Mouse (Mus musculus): Measurements from ENCODE around the gene Cpsf6. TPM values are rescaled to one million over a fixed set of nuclear protein-coding genes. Genes with fewer than 3 reads are reported as not detected.

Cpsf6 gene
- polyA plus RNA-seq, 1 experiment: 64.9 TPM

- H3K4me3 ChIP-seq (replicated peaks; ENCODE audit: control insufficient read depth, low read depth, low read length): peak overlapping the region; percentile 26
- no peak overlapping the region for H3K27ac ChIP-seq (ENCODE audit: control insufficient read depth, insufficient read depth, low read depth, low read length, poor library complexity)
- H3K4me1 ChIP-seq (ENCODE audit: control insufficient read depth, insufficient read depth, low read length): no peaks in the 10 kb centered on the region
- TF ChIP-seq POLR2A (IDR thresholded peaks at IDR 0.05; ENCODE audit: borderline replicate concordance, control insufficient read depth, low read depth, low read length): no peak
- no peak for TF ChIP-seq CTCF (IDR thresholded peaks at IDR 0.05; ENCODE audit: control insufficient read depth, insufficient read depth, low read length)
- 9% methylated on average over 10 of the region's 10 CpGs for WGBS
Measured at GRCm38 (mm10) chr10:117375163-117375562, 4.7 kb downstream of the Cpsf6 start.

- no peak overlapping the region for H3K27ac ChIP-seq (ENCODE audit: control insufficient read depth, insufficient read depth, low read depth, low read length, poor library complexity)
- no peaks in the 10 kb centered on the region for H3K4me1 ChIP-seq (ENCODE audit: control insufficient read depth, insufficient read depth, low read length)
- 5% methylated on average over 3 of the region's 3 CpGs for WGBS
- no peak overlapping the region for H3K4me3 ChIP-seq (replicated peaks; ENCODE audit: control insufficient read depth, low read depth, low read length)
- TF ChIP-seq CTCF (IDR thresholded peaks at IDR 0.05; ENCODE audit: control insufficient read depth, insufficient read depth, low read length) (peak; percentile 90), POLR2A (IDR thresholded peaks at IDR 0.05; ENCODE audit: borderline replicate concordance, control insufficient read depth, low read depth, low read length) (no peak)
Measured at GRCm38 (mm10) chr10:117363106-117363505, 16.7 kb downstream of the Cpsf6 start.

- TF ChIP-seq POLR2A (IDR thresholded peaks at IDR 0.05; ENCODE audit: borderline replicate concordance, control insufficient read depth, low read depth, low read length): no peak
- no peak for TF ChIP-seq CTCF (IDR thresholded peaks at IDR 0.05; ENCODE audit: control insufficient read depth, insufficient read depth, low read length)
- 84% methylated on average over 11 of the region's 11 CpGs for WGBS
- no peaks in the 10 kb centered on the region for H3K4me1 ChIP-seq (ENCODE audit: control insufficient read depth, insufficient read depth, low read length)
- no peak overlapping the region for H3K4me3 ChIP-seq (replicated peaks; ENCODE audit: control insufficient read depth, low read depth, low read length)
- no peak overlapping the region for H3K27ac ChIP-seq (ENCODE audit: control insufficient read depth, insufficient read depth, low read depth, low read length, poor library complexity)
Measured at GRCm38 (mm10) chr10:117358891-117359290, 20.9 kb downstream of the Cpsf6 start.

- no peak overlapping the region for H3K4me3 ChIP-seq (replicated peaks; ENCODE audit: control insufficient read depth, low read depth, low read length)
- no peak for TF ChIP-seq CTCF (IDR thresholded peaks at IDR 0.05; ENCODE audit: control insufficient read depth, insufficient read depth, low read length)
- no peak for TF ChIP-seq POLR2A (IDR thresholded peaks at IDR 0.05; ENCODE audit: borderline replicate concordance, control insufficient read depth, low read depth, low read length)
- WGBS: 64% methylated on average over 4 of the region's 4 CpGs
- no peaks in the 10 kb centered on the region; the same call in 1 of the 2 replicates for H3K4me1 ChIP-seq (ENCODE audit: control insufficient read depth, insufficient read depth, low read length)
- no peak overlapping the region for H3K27ac ChIP-seq (ENCODE audit: control insufficient read depth, insufficient read depth, low read depth, low read length, poor library complexity)
Measured at GRCm38 (mm10) chr10:117343000-117343399, 36.8 kb downstream of the Cpsf6 start.

GRCm38 (mm10) chr10:117342406-117342805 is 37.4 kb downstream of the Cpsf6 start:
- no peak overlapping the region for H3K27ac ChIP-seq (ENCODE audit: control insufficient read depth, insufficient read depth, low read depth, low read length, poor library complexity)

GRCm38 (mm10) chr10:117341029-117341428 is 38.8 kb downstream of the Cpsf6 start:
- no peak for TF ChIP-seq POLR2A (IDR thresholded peaks at IDR 0.05; ENCODE audit: borderline replicate concordance, control insufficient read depth, low read depth, low read length)
- no peak for TF ChIP-seq CTCF (IDR thresholded peaks at IDR 0.05; ENCODE audit: control insufficient read depth, insufficient read depth, low read length)

More at GRCm38 (mm10) chr10:117342406-117342805, 37.4 kb downstream of the Cpsf6 start:
- 90% methylated on average over 2 of the region's 2 CpGs for WGBS
- TF ChIP-seq CTCF (IDR thresholded peaks at IDR 0.05; ENCODE audit: control insufficient read depth, insufficient read depth, low read length) (no peak), POLR2A (IDR thresholded peaks at IDR 0.05; ENCODE audit: borderline replicate concordance, control insufficient read depth, low read depth, low read length) (no peak)
- Histone ChIP-seq H3K4me3 (replicated peaks; ENCODE audit: control insufficient read depth, low read depth, low read length) (no peak overlapping the region), H3K4me1 (ENCODE audit: control insufficient read depth, insufficient read depth, low read length) (no peaks in the 10 kb centered on the region; the same call in 1 of the 2 replicates)

GRCm38 (mm10) chr10:117339241-117339640 is 40.6 kb downstream of the Cpsf6 start:
- TF ChIP-seq POLR2A (IDR thresholded peaks at IDR 0.05; ENCODE audit: borderline replicate concordance, control insufficient read depth, low read depth, low read length) (no peak), CTCF (IDR thresholded peaks at IDR 0.05; ENCODE audit: control insufficient read depth, insufficient read depth, low read length) (no peak)
- Histone ChIP-seq H3K4me3 (replicated peaks; ENCODE audit: control insufficient read depth, low read depth, low read length) (no peak overlapping the region), H3K4me1 (ENCODE audit: control insufficient read depth, insufficient read depth, low read length) (no peaks in the 10 kb centered on the region; the same call in 1 of the 2 replicates), H3K27ac (ENCODE audit: control insufficient read depth, insufficient read depth, low read depth, low read length, poor library complexity) (no peak overlapping the region)
- WGBS: 53% methylated on average over 7 of the region's 7 CpGs

More at GRCm38 (mm10) chr10:117341029-117341428, 38.8 kb downstream of the Cpsf6 start:
- Histone ChIP-seq H3K27ac (ENCODE audit: control insufficient read depth, insufficient read depth, low read depth, low read length, poor library complexity) (no peak overlapping the region), H3K4me3 (replicated peaks; ENCODE audit: control insufficient read depth, low read depth, low read length) (no peak overlapping the region), H3K4me1 (ENCODE audit: control insufficient read depth, insufficient read depth, low read length) (no peaks in the 10 kb centered on the region; the same call in 1 of the 2 replicates)
- WGBS: 80% methylated on average over 4 of the region's 4 CpGs

GRCm38 (mm10) chr10:117337946-117338345 is 41.9 kb downstream of the Cpsf6 start:
- TF ChIP-seq CTCF (IDR thresholded peaks at IDR 0.05; ENCODE audit: control insufficient read depth, insufficient read depth, low read length) (no peak), POLR2A (IDR thresholded peaks at IDR 0.05; ENCODE audit: borderline replicate concordance, control insufficient read depth, low read depth, low read length) (no peak)
- no peaks in the 10 kb centered on the region for H3K4me1 ChIP-seq (ENCODE audit: control insufficient read depth, insufficient read depth, low read length)

GRCm38 (mm10) chr10:117335649-117336048 is 44.2 kb downstream of the Cpsf6 start:
- H3K4me3 ChIP-seq (replicated peaks; ENCODE audit: control insufficient read depth, low read depth, low read length): no peak overlapping the region
- WGBS: 12% methylated on average over 4 of the region's 4 CpGs

More at GRCm38 (mm10) chr10:117337946-117338345, 41.9 kb downstream of the Cpsf6 start:
- no peak overlapping the region for H3K4me3 ChIP-seq (replicated peaks; ENCODE audit: control insufficient read depth, low read depth, low read length)
- H3K27ac ChIP-seq (ENCODE audit: control insufficient read depth, insufficient read depth, low read depth, low read length, poor library complexity): no peak overlapping the region

More at GRCm38 (mm10) chr10:117335649-117336048, 44.2 kb downstream of the Cpsf6 start:
- TF ChIP-seq CTCF (IDR thresholded peaks at IDR 0.05; ENCODE audit: control insufficient read depth, insufficient read depth, low read length) (no peak), POLR2A (IDR thresholded peaks at IDR 0.05; ENCODE audit: borderline replicate concordance, control insufficient read depth, low read depth, low read length) (no peak)
- peaks cover 1% of the 10 kb centered on the region; the same call in 1 of the 2 replicates for H3K4me1 ChIP-seq (ENCODE audit: control insufficient read depth, insufficient read depth, low read length)
- H3K27ac ChIP-seq (ENCODE audit: control insufficient read depth, insufficient read depth, low read depth, low read length, poor library complexity): no peak overlapping the region
